8 mouse cellular contexts compared by ENCODE assay signal in the genomic region with DNA sequence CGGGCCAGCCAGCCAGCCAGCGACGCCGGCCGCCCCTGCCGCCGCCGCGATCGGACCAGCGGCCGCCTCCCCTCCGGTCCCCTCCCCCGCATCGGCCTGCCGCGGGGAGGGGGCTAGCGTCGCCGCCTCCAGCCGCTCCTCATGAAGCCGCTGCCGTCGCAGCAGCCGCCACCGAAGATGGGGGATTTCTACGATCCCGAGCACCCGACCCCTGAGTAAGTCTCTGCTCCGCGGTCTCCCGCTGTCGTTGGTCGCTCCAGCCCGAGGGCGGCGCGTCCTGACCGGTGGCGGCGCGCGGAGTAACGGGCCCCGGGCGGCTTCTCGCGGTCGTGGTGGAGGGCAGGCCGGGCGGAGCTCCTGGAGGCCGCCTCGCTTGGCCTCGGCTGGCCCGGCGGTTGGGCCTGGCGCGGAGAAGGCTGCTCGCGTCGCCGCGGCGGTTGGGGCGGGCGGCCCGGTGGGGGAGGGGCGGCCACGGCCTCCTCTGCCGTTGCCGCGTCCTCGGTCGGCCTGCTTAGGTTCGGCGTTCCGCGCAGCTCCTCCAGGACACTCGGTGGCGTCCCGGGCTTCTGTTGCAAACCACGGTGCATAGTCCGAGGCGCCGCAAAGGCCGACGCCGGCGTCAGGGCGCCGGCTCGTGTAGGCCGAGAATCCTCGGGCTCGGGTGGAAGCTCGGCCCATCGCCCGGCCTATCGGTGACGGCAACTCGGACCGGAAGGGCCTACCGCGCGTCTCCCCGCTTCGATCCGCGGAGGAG. TPM values are rescaled to one million over a fixed set of nuclear protein-coding genes. Genes with fewer than 3 reads are reported as not detected.
DNase-seq lines count a peak whose midpoint lies in the region; ATAC-seq and TF ChIP-seq lines count a peak whose summit lies in the region.

A gene (plus strand): TSS at position 60 of the 754 bp plus-strand sequence.

- WGBS in forebrain, embryonic 15.5 days = under 1% methylated on average over 100 of the region's 109 CpGs
- under 1% methylated on average over 47 of the region's 109 CpGs for WGBS in liver, postnatal 0 days (ENCODE audit: insufficient replicate concordance)
- WGBS in neural tube, embryonic 13.5 days = under 1% methylated on average over 76 of the region's 109 CpGs

- H3K9me3 ChIP-seq in MEL (replicated peaks; ENCODE audit: insufficient read depth, low read length) = no peaks in the 10 kb centered on the region
- no peaks in the 10 kb centered on the region for H3K9me3 ChIP-seq in forebrain, embryonic 15.5 days
- H3K9me3 ChIP-seq in liver, postnatal 0 days (ENCODE audit: low read length) = no peaks in the 10 kb centered on the region
- H3K9me3 ChIP-seq in neural tube, embryonic 13.5 days = no peaks in the 10 kb centered on the region

- ATAC-seq in cerebellum, adult (ENCODE audit: insufficient number of reproducible peaks, low FRiP score, low TSS enrichment) = peak; percentile 52; the same call in 1 of the 2 replicates
- peak; percentile 72 for ATAC-seq in forebrain, embryonic 15.5 days (replicated peaks)
- peak; percentile 68 for ATAC-seq in liver, postnatal 0 days
- peak; percentile 72 for ATAC-seq in neural tube, embryonic 13.5 days (ENCODE audit: low read depth)

- peaks cover 7 to 24% of the 10 kb centered on the region in 2 experiments for H3K4me1 ChIP-seq in MEL (ENCODE audit: control insufficient read depth in 1 of 2, insufficient read depth in 2 of 2, low read length in 2 of 2)
- H3K4me1 ChIP-seq in forebrain, embryonic 15.5 days = peaks cover 30% of the 10 kb centered on the region
- H3K4me1 ChIP-seq in liver, postnatal 0 days (ENCODE audit: insufficient read depth) = peaks cover 38% of the 10 kb centered on the region
- peaks cover 39% of the 10 kb centered on the region for H3K4me1 ChIP-seq in neural tube, embryonic 13.5 days (replicated peaks)

- peaks cover 9 to 50% of the 10 kb centered on the region in 2 experiments for H3K36me3 ChIP-seq in MEL (ENCODE audit: control insufficient read depth in 1 of 2, insufficient read depth in 2 of 2, low read length in 2 of 2)
- no peaks in the 10 kb centered on the region for H3K36me3 ChIP-seq in forebrain, embryonic 15.5 days
- 0 out of 2 replicates have a peak, but pooled peaks cover 4% of the 10 kb centered on the region for H3K36me3 ChIP-seq in liver, postnatal 0 days (replicated peaks; ENCODE audit: insufficient read depth, low read length)
- H3K36me3 ChIP-seq in neural tube, embryonic 13.5 days = no peaks in the 10 kb centered on the region

- H3K4me2 ChIP-seq in forebrain, embryonic 15.5 days (replicated peaks) = peak within 1 kb of the TSS; percentile 69
- H3K4me2 ChIP-seq in liver, postnatal 0 days (ENCODE audit: low read depth, low read length) = peak within 1 kb of the TSS; percentile 91
- peak within 1 kb of the TSS; percentile 90 for H3K4me2 ChIP-seq in neural tube, embryonic 13.5 days

- no peaks in the 10 kb centered on the region for H3K27me3 ChIP-seq in MEL (ENCODE audit: control insufficient read depth in 1 of 2, insufficient read depth in 2 of 2, low read length in 2 of 2)
- no peaks in the 10 kb centered on the region for H3K27me3 ChIP-seq in forebrain, embryonic 15.5 days
- no peaks in the 10 kb centered on the region for H3K27me3 ChIP-seq in liver, postnatal 0 days (ENCODE audit: insufficient read depth, low read length)
- no peaks in the 10 kb centered on the region for H3K27me3 ChIP-seq in neural tube, embryonic 13.5 days

- no peak for TF ChIP-seq CTCF in MEL (IDR thresholded peaks at IDR 0.05 in 2 of 3, conservative IDR thresholded peaks at IDR 0.05 in 1 of 3; ENCODE audit: control insufficient read depth in 1 of 3, insufficient read depth in 1 of 3, low read depth in 2 of 3, low read length in 3 of 3, poor library complexity in 1 of 3, severe bottlenecking in 1 of 3)
- TF ChIP-seq CTCF in liver, postnatal 0 days (IDR thresholded peaks at IDR 0.05; ENCODE audit: low read depth) = no peak

- H3K4me3 ChIP-seq in MEL (ENCODE audit: control insufficient read depth in 1 of 2, insufficient read depth in 1 of 2, low read depth in 2 of 2, low read length in 2 of 2) = peak within 1 kb of the TSS; percentile 92 to 98
- H3K4me3 ChIP-seq in forebrain, embryonic 15.5 days = peak within 1 kb of the TSS; percentile 86
- peak within 1 kb of the TSS; percentile 96 for H3K4me3 ChIP-seq in liver, postnatal 0 days (ENCODE audit: low read depth, low read length)
- peak within 1 kb of the TSS; percentile 94 for H3K4me3 ChIP-seq in neural tube, embryonic 13.5 days

- H3K9ac ChIP-seq in MEL (ENCODE audit: control insufficient read depth, low read depth, low read length, poor library complexity, severe bottlenecking) = peak within 1 kb of the TSS; percentile 100
- peak within 1 kb of the TSS; percentile 99 for H3K9ac ChIP-seq in forebrain, embryonic 15.5 days (replicated peaks)
- peak within 1 kb of the TSS; percentile 99 for H3K9ac ChIP-seq in liver, postnatal 0 days (replicated peaks)
- peak within 1 kb of the TSS; percentile 97 for H3K9ac ChIP-seq in neural tube, embryonic 13.5 days

- TF ChIP-seq RAD21 in MEL (IDR thresholded peaks at IDR 0.05; ENCODE audit: low read depth, low read length) = no peak

- H3K27ac ChIP-seq in MEL (ENCODE audit: control insufficient read depth, low read depth, low read length) = peak within 1 kb of the TSS; percentile 83
- H3K27ac ChIP-seq in forebrain, embryonic 15.5 days (replicated peaks) = peak within 1 kb of the TSS; percentile 99
- H3K27ac ChIP-seq in liver, postnatal 0 days (ENCODE audit: low read depth) = peak within 1 kb of the TSS; percentile 99
- peak within 1 kb of the TSS; percentile 99 for H3K27ac ChIP-seq in neural tube, embryonic 13.5 days (replicated peaks)

- peak; percentile 18 to 47; a peak in 2 of 4 replicates for TF ChIP-seq POLR2A in MEL (IDR thresholded peaks at IDR 0.05; ENCODE audit: control insufficient read depth in 1 of 2, insufficient read depth in 1 of 2, low read depth in 1 of 2, low read length in 2 of 2, poor library complexity in 1 of 2)

- H3K79me2 ChIP-seq in MEL (ENCODE audit: control insufficient read depth, insufficient read depth, low read length, poor library complexity) = peaks cover 56% of the 10 kb centered on the region

- DNase-seq in MEL (ENCODE audit: low read depth, low spot score) = peak; percentile 66
- peak; percentile 77 to 82 for DNase-seq in heart, postnatal 14 days
- DNase-seq in layer of hippocampus, adult 11-12 months (ENCODE audit: low spot score) = peak; percentile 58
- DNase-seq in liver, postnatal 0 days = peak; percentile 80
- DNase-seq in thymus, postnatal 0 days (ENCODE audit: low spot score) = peak; percentile 81

- no peak for TF ChIP-seq EP300 in MEL (IDR thresholded peaks at IDR 0.05; ENCODE audit: low read depth in 1 of 2, low read length in 2 of 2)
- no peak for TF ChIP-seq EP300 in liver, postnatal 0 days (IDR thresholded peaks at IDR 0.05; ENCODE audit: low read depth)

- intact Hi-C loops in heart, postnatal 14 days (cut with DNase I) = loop anchor here (2.0 to 10.0 kb wide), 5 partner anchors 56 to 342 kb away; a partner anchor contains a TSS

TF ChIP-seq in MEL, 35 proteins besides CTCF, POLR2A, EP300 and RAD21 (continues in another document):
- no peak for TF ChIP-seq ZNF384 (IDR thresholded peaks at IDR 0.05; ENCODE audit: low read depth, low read length)
- no peak for TF ChIP-seq BHLHE40 (IDR thresholded peaks at IDR 0.05; ENCODE audit: borderline replicate concordance, low read depth, low read length)
- TF ChIP-seq MXI1 (IDR thresholded peaks at IDR 0.05; ENCODE audit: low read depth, low read length) = 0 out of 2 replicates have a peak, but pooled peaks have one; percentile 26
- TF ChIP-seq ELF1 (IDR thresholded peaks at IDR 0.05; ENCODE audit: low read depth, low read length) = no peak
- TF ChIP-seq CHD1 (IDR thresholded peaks at IDR 0.05; ENCODE audit: low read depth, low read length) = peak; percentile 97; the same call in 1 of the 2 replicates
- TF ChIP-seq E2F4 (IDR thresholded peaks at IDR 0.05; ENCODE audit: borderline replicate concordance, low read depth, low read length) = no peak
- peak; percentile 57 for TF ChIP-seq MYB (IDR thresholded peaks at IDR 0.05; ENCODE audit: low read depth, low read length)
- no peak for TF ChIP-seq ZKSCAN1 (IDR thresholded peaks at IDR 0.05; ENCODE audit: low read depth, low read length)
- no peak for TF ChIP-seq TAL1 (IDR thresholded peaks at IDR 0.05; ENCODE audit: low read length)
- peak; percentile 100 for TF ChIP-seq UBTF (IDR thresholded peaks at IDR 0.05; ENCODE audit: borderline replicate concordance, insufficient read depth, low read depth, low read length)
- no peak for TF ChIP-seq CHD2 (IDR thresholded peaks at IDR 0.05; ENCODE audit: low read length)
- no peak; the same call in 1 of the 2 replicates for TF ChIP-seq NELFE (IDR thresholded peaks at IDR 0.05; ENCODE audit: low read depth, low read length)
- no peak; the same call in none of the 2 replicates for TF ChIP-seq SIN3A (IDR thresholded peaks at IDR 0.05; ENCODE audit: low read length)
- no peak for TF ChIP-seq NRF1 (IDR thresholded peaks at IDR 0.05; ENCODE audit: insufficient read depth, low read depth, low read length, poor library complexity, severe bottlenecking)
- peak; percentile 61; the same call in 1 of the 2 replicates for TF ChIP-seq HCFC1 (IDR thresholded peaks at IDR 0.05; ENCODE audit: low read depth, low read length)
- TF ChIP-seq GATA1 (IDR thresholded peaks at IDR 0.05; ENCODE audit: low read depth, low read length) = no peak
- TF ChIP-seq MAFK (IDR thresholded peaks at IDR 0.05; ENCODE audit: borderline replicate concordance, low read depth, low read length) = no peak
- TF ChIP-seq ZC3H11A (IDR thresholded peaks at IDR 0.05; ENCODE audit: low read depth, low read length) = no peak
- no peak for TF ChIP-seq POLR2AphosphoS5 (IDR thresholded peaks at IDR 0.05; ENCODE audit: borderline replicate concordance, low read depth, low read length)
- TF ChIP-seq TBP (IDR thresholded peaks at IDR 0.05; ENCODE audit: low read depth, low read length) = 0 out of 2 replicates have a peak, but pooled peaks have one; percentile 16
- TF ChIP-seq MAX (IDR thresholded peaks at IDR 0.05; ENCODE audit: low read length) = no peak
- TF ChIP-seq USF2 (IDR thresholded peaks at IDR 0.05; ENCODE audit: borderline replicate concordance in 1 of 2, insufficient read depth in 1 of 2, low read depth in 1 of 2, low read length in 2 of 2) = no peak

RNA-seq across cellular contexts. Expression of the gene that starts here (rescaled TPM):
- total RNA-seq in MEL (2012; rRNA removed) = 28.2 and 36.8 TPM in 2 replicates
- 100 to 1,000 TPM in 1 of 2 experiments, 10 to 100 TPM in 1; 59.2 to 105 TPM for polyA plus RNA-seq in MEL (2012; ENCODE audit: insufficient read depth in 1 of 2, insufficient read length in 2 of 2, low read depth in 1 of 2, low replicate concordance in 2 of 2, missing spikeins in 1 of 2)
- 36.2 and 36.7 TPM in 2 replicates for polyA plus RNA-seq in forebrain, embryonic 15.5 days (2015; fragmentation: Nextera tagmentation; extraction: Ambion mirVana)
- total RNA-seq in heart, postnatal 14 days (2021) = 10 to 100 TPM; 51.3 to 54.2 TPM
- 9.6 and 10.1 TPM in 2 replicates for polyA plus RNA-seq in liver, postnatal 0 days (2015; fragmentation: Nextera tagmentation; extraction: Ambion mirVana)
- 35.7 and 36.3 TPM in 2 replicates for polyA plus RNA-seq in neural tube, embryonic 13.5 days (2015; fragmentation: Nextera tagmentation; extraction: Ambion mirVana)
- polyA plus RNA-seq in thymus, postnatal 0 days (2015; fragmentation: Nextera tagmentation; extraction: Ambion mirVana) = 27.2 and 35.5 TPM in 2 replicates

Comparison
In these comparisons a context has a peak if more than half of its experiments do, and no peak if none do; other contexts are left out.
1. Peak in every context shown above with its lines: DNase-seq, ATAC-seq, H3K4me3 ChIP-seq and H3K27ac ChIP-seq.